Mouse (Mus musculus): Measurements from ENCODE around the gene Psma3.

DNA sequence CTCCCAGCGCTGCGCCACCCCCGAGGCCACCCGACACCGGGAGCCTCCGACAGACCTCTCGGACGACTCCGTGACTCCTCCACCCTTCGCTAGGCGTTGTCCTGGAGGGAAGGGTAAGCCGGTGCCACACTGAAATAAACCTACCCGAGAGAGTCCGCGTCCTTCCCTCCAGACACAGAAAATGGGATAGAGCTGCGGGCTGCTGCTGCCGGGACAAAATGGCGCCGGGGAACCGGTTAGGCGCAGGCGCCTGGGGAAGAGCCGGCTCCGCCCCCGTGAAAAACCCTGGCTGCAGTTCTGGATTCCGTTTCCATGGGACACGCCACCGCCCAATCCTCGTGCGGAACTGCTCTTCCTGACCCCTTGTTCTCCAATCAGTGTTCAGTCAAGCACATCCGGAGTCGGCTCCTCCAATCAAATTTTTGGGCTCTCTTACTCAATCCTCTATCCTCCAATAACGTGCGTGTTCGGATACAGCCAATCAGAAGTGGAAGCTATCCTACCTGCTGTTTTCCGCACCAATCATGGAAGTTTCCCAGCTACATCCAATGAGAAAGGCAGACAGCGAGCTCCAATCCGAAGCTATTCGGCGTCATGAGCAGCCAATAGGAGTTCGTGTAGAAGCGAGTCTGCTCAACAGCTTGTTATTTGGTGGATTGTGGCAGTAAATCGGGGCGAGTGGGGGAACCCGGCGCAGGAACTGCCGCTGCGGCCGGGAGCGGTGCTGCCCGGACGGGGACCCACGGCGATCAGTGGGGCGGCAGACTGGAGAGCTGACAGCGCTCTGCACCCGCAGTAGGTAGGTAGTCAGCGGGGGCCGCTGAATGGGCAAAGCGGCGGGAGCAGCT is 41.2 kb downstream of the Psma3 start, which contains the start of gene Arid4a:
- TF ChIP-seq JUND (IDR thresholded peaks at IDR 0.05; ENCODE audit: low read depth, low read length) (no peak), GATA1 (IDR thresholded peaks at IDR 0.05; ENCODE audit: low read depth, low read length) (no peak), ELF1 (IDR thresholded peaks at IDR 0.05; ENCODE audit: low read depth, low read length) (peak; percentile 88), POLR2AphosphoS2 (IDR thresholded peaks at IDR 0.05; ENCODE audit: low read length) (peak; percentile 83)
